Mouse (Mus musculus): ENCODE results near the gene Olfr221. TPM values are rescaled to one million over a fixed set of nuclear protein-coding genes. Genes with fewer than 3 reads are reported as not detected.

Gene Olfr221
- polyA plus RNA-seq, 1 experiment from 2014 or later: not detected

DNA sequence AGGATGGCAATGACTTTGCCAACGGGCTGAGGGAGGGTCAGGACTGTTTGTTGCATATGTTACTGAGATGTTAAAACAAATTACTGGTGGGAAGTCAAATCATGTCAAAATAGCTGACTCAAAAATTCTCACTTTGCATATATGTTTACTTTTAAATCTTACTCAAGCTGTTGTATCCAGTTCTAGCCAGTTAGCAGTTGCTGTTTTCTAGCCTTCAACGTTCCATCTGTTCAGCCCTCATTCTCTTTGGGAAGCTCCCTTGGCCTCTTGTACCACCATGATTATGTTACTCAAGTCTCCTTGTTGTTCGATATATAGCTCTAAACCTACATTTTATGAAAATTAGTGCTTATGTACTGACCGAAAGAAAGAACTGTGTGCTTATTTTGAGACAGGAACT, 15.9 kb downstream of the Olfr221 start:
- no peak overlapping the region for H3K4me3 ChIP-seq
- 86% methylated on average over 4 of the region's 4 CpGs for WGBS
- no peaks in the 10 kb centered on the region for H3K27me3 ChIP-seq (ENCODE audit: low read depth, poor library complexity, severe bottlenecking)
- H3K36me3 ChIP-seq: no peaks in the 10 kb centered on the region
- no peaks in the 10 kb centered on the region for H3K9me3 ChIP-seq (replicated peaks)
- DNase-seq (ENCODE audit: low spot score): no peak
- peaks cover 28% of the 10 kb centered on the region for H3K4me1 ChIP-seq
- no peak overlapping the region for H3K27ac ChIP-seq (replicated peaks)

DNA sequence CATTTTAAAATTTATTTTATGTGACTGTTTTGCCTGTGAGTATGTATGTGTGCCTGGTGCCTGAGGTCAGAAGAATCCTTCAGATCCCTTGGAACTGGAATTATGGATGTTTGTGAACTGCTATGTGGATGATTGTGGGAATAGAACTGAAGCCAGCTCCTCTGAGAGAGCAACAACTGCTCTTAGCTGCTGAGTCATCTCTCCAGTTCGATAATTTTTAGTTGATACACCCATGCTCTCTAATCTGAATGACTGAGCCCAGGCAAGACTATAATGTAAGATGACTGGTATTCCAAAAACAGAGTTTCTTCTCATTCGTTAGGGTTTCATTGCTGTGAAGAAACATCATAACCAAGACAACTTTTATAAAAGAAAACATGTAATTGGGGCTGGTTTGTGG, 18.1 kb downstream of the Olfr221 start:
- H3K9me3 ChIP-seq (replicated peaks): no peaks in the 10 kb centered on the region
- H3K27ac ChIP-seq (replicated peaks): peak overlapping the region; percentile 88; the same call in 1 of the 2 replicates
- H3K4me3 ChIP-seq: no peak overlapping the region
- no peaks in the 10 kb centered on the region for H3K27me3 ChIP-seq (ENCODE audit: low read depth, poor library complexity, severe bottlenecking)
- H3K4me1 ChIP-seq: peaks cover 42% of the 10 kb centered on the region
- no peak for DNase-seq (ENCODE audit: low spot score)
- H3K36me3 ChIP-seq: no peaks in the 10 kb centered on the region
- WGBS: 90% methylated on average over 2 of the region's 2 CpGs

DNA sequence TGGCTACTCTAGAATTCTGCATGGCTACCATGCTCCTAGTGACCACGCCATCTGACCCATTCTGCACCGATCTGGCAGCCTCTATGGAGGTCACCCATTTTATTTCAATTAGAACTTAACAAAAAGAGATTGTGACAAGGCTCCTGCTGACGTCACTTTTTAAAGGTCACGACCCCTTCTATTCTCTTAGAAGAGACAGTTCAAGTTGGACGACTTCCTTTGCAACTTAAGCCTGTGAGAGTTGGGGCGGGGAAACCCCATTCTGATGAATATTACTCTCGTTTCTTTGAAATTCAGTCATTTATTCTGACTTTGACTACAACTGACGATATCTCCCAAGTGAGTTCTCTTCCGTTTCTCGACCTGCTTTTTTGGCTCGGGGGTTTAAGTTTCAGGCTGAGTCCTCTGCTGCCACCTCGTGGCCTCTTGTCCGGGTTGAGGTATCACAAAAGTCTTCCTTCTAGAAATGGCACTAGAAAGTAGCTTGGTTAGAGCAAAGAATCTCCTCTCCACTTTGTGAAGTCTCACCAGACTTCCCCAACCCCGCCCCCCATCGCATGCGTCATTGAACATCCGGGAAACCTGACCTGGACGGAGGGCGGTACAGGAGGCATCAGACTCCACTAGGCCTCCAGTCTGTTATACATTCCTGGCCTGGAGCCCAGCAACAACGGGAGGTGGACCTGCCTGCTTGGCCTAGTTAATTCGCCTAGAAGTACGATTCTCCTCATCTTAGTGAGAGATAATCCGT, 19.4 kb downstream of the Olfr221 start:
- peak overlapping the region; percentile 88 for H3K27ac ChIP-seq (replicated peaks)
- H3K9me3 ChIP-seq (replicated peaks): no peaks in the 10 kb centered on the region
- no peaks in the 10 kb centered on the region for H3K27me3 ChIP-seq (ENCODE audit: low read depth, poor library complexity, severe bottlenecking)
- DNase-seq (ENCODE audit: low spot score): peak; percentile 91
- H3K4me1 ChIP-seq: peaks cover 55% of the 10 kb centered on the region
- H3K4me3 ChIP-seq: peak overlapping the region; percentile 45
- H3K36me3 ChIP-seq: peaks cover 4% of the 10 kb centered on the region; the same call in 1 of the 2 replicates
- WGBS: 4% methylated on average over 23 of the region's 23 CpGs

DNA sequence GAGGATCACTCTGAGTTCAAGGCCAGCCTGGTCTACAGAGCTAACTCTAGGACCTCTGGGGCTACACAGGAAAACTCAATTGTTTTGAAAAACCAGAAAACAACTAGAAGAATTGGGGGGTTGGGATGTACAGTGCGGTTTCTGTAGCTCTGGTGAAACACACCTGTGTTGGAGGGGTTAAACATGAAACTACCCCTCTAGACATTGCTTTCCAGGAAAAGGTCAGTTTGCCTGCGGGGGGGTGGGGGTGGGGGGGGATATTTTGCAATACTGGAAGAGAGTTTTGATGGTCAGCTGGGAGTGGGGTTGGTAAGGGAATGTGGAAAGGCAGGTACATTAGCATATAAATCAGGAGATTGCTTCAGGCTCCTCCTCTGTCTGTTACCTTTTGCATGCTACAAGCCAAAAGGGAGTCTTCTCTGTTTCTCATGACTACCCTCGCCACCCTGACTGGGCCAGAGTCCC, 20.0 kb downstream of the Olfr221 start:
- WGBS: 58% methylated on average over 3 of the region's 3 CpGs
- Histone ChIP-seq H3K4me3 (peak overlapping the region; percentile 45), H3K36me3 (peaks cover 4% of the 10 kb centered on the region; the same call in 1 of the 2 replicates), H3K9me3 (replicated peaks) (no peaks in the 10 kb centered on the region), H3K4me1 (peaks cover 60% of the 10 kb centered on the region), H3K27me3 (ENCODE audit: low read depth, poor library complexity, severe bottlenecking) (no peaks in the 10 kb centered on the region), H3K27ac (replicated peaks) (peak overlapping the region; percentile 88)
- DNase-seq (ENCODE audit: low spot score): no peak

DNA sequence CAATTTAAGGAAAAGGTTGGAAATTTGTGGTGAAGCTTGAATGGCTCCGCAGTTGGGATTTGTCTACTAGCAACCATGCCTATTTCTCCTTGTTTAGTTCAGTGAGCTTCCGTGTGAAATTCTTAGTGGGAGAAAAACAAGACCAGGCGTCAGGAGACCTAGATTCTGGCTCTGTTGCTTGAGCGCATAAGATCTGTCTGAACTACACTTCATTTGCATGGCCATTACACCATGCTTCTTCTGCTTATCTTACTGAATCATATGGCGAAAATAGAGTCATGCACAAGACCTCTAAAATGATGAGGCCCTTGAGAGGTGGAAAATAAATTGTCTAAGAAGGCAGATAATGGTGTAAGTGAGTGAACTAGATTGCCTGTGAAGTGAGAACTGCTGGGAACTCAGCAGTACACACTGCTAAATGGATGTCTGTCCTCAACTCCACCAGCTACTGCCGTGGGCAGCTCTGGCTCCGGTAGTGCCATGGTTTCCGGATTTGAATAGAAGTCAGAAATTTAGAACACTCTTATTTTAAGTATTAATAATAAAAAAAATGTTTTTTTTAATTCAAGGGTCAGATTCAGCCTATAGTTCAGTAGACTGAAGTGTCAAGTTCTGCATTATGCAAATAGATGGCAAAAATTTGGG, 20.6 kb downstream of the Olfr221 start:
- no peaks in the 10 kb centered on the region for H3K27me3 ChIP-seq (ENCODE audit: low read depth, poor library complexity, severe bottlenecking)
- DNase-seq (ENCODE audit: low spot score): no peak
- no peak overlapping the region for H3K4me3 ChIP-seq
- peaks cover 66% of the 10 kb centered on the region for H3K4me1 ChIP-seq
- H3K36me3 ChIP-seq: peaks cover 4% of the 10 kb centered on the region; the same call in 1 of the 2 replicates
- H3K9me3 ChIP-seq (replicated peaks): no peaks in the 10 kb centered on the region
- 92% methylated on average over 8 of the region's 8 CpGs for WGBS
- peak overlapping the region; percentile 98 for H3K27ac ChIP-seq (replicated peaks)

DNA sequence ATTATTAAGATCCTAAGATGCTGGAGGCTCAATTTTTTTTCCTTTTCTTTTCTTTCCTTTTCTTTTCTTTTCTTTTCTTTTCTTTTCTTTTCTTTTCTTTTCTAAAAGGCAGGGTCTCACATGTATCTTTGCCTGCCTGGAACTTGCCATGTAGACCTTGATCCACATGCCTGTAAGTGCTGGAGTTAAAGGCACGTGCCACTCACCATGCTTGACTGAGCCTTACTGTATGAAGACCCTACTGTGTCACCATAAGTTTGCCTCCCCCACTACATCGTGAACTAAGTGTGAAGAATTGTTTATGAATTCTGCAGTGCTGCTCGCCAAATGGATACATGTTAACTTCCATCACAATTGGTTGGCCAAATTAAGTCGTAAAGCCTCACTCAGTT, 21.1 kb downstream of the Olfr221 start:
- Histone ChIP-seq H3K4me3 (peak overlapping the region; percentile 59), H3K27ac (replicated peaks) (peak overlapping the region; percentile 98), H3K9me3 (replicated peaks) (no peaks in the 10 kb centered on the region), H3K27me3 (ENCODE audit: low read depth, poor library complexity, severe bottlenecking) (no peaks in the 10 kb centered on the region), H3K4me1 (peaks cover 72% of the 10 kb centered on the region), H3K36me3 (peaks cover 4% of the 10 kb centered on the region; the same call in 1 of the 2 replicates)
- DNase-seq (ENCODE audit: low spot score): no peak
- 81% methylated on average over 4 of the region's 4 CpGs for WGBS

DNA sequence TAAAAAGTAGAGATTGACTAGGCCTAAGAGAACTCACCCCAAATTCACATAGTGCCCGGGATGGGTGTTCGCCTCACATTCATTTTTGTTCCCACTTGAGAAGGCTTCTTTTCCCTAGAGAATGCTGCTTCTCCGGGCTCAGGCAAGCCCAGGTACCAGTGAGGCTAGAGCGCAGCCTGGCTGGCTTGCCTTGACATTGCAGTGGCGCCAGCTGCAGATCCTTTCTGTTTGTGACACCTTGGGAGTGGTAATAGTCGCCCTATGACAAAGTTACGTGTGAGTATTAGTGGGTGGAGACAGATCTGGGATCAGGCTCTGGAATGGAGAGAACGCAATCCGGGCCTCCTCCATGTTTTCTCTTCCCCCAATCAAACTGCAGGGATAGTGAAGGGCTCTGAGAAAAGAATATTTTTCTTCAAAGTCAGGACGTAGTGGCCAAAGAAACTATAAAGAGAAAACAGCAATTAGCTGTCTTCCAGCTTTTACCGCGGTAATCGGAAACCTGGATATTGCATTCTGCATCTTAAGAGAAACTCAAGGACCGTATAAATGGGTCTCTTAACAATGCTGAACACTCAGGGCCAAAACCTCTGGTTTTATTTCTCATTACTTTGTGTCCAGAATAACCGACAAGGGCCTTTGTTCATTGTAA, 21.6 kb downstream of the Olfr221 start, which contains the start of gene Zfp219:
Gene Zfp219 (minus strand): TSS at position 248 of the 652 bp plus-strand sequence.
- Histone ChIP-seq H3K4me3 (peak within 1 kb of the TSS; percentile 59), H3K4me1 (peaks cover 77% of the 10 kb centered on the region), H3K27me3 (ENCODE audit: low read depth, poor library complexity, severe bottlenecking) (no peaks in the 10 kb centered on the region), H3K9me3 (replicated peaks) (no peaks in the 10 kb centered on the region), H3K27ac (replicated peaks) (peak within 1 kb of the TSS; percentile 98), H3K36me3 (peaks cover 4% of the 10 kb centered on the region; the same call in 1 of the 2 replicates)
- WGBS: 11% methylated on average over 15 of the region's 15 CpGs
- peak; percentile 76 for DNase-seq (ENCODE audit: low spot score)

DNA sequence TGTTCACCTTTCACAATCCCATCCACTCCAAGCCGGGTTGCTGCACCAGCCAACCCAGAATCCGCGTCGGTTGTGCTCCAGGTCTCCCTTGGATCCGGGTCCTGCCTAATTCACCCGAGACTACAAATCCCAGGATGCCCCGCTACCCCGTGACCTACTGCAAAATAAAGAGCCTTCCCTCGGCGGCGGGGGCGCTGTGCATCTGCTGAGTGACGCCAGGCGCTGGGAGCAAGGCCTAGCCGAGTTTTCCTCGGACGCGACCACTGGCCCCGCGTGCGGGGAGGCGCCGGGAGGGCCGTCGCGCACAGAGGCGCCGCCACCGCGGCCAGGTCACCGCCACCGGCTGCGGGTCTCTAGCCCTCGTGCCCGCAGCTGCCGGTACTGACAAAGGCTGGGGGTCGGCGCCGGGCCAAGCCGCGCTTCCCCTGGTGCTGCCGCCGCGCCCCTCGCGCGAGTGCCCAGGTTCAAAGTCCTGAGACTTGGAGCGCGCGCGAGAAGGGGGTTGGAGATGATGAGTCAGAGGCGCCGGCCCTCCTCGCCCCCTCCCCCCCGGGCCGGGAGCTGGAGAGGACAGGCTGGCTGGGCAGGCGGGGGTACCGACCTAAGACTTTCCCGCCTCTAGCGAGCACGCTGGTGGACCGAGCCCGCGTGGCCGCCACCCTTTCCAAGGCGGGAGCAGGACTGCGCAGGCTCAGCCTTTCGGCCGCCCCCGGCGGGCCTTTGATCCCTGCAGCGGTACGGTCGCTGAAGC, 22.5 kb downstream of the Olfr221 start:
- H3K4me1 ChIP-seq: peaks cover 85% of the 10 kb centered on the region
- peak overlapping the region; percentile 98 for H3K27ac ChIP-seq (replicated peaks)
- WGBS: under 1% methylated on average over 73 of the region's 74 CpGs
- peak overlapping the region; percentile 59 for H3K4me3 ChIP-seq
- no peaks in the 10 kb centered on the region for H3K27me3 ChIP-seq (ENCODE audit: low read depth, poor library complexity, severe bottlenecking)
- peaks cover 4% of the 10 kb centered on the region; the same call in 1 of the 2 replicates for H3K36me3 ChIP-seq
- no peaks in the 10 kb centered on the region for H3K9me3 ChIP-seq (replicated peaks)
- peak; percentile 98 for DNase-seq (ENCODE audit: low spot score)

DNA sequence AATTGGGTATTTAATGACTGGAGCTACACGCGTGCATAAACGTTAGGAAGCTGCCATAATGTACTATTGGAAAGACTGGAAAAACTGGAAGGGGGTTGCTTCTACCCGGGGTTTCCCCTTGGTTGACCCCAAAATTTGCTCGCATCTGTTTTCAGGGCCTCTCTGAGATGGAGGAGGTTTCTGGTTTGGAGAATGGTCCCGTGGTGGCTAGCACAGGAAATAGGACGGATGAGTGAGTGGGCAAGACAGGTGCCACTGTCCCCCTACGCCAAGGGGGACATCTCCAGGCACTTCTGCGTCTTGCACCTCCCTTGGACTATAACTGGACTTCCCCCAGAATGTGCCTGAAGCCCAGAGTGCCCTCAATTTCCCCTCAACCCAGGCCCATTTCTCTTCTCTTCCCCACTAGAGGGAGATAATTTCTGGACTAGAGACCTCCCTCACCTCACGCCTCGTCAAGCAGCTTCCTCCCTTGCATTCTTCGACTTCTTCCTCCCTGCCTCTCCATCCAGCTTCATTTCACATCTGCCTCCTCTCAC, 23.1 kb downstream of the Olfr221 start:
- no peak for DNase-seq (ENCODE audit: low spot score)
- WGBS: 38% methylated on average over 12 of the region's 12 CpGs
- peaks cover 4% of the 10 kb centered on the region; the same call in 1 of the 2 replicates for H3K36me3 ChIP-seq
- H3K4me3 ChIP-seq: peak overlapping the region; percentile 59
- no peaks in the 10 kb centered on the region for H3K27me3 ChIP-seq (ENCODE audit: low read depth, poor library complexity, severe bottlenecking)
- peaks cover 85% of the 10 kb centered on the region for H3K4me1 ChIP-seq
- no peaks in the 10 kb centered on the region for H3K9me3 ChIP-seq (replicated peaks)
- peak overlapping the region; percentile 98 for H3K27ac ChIP-seq (replicated peaks)

DNA sequence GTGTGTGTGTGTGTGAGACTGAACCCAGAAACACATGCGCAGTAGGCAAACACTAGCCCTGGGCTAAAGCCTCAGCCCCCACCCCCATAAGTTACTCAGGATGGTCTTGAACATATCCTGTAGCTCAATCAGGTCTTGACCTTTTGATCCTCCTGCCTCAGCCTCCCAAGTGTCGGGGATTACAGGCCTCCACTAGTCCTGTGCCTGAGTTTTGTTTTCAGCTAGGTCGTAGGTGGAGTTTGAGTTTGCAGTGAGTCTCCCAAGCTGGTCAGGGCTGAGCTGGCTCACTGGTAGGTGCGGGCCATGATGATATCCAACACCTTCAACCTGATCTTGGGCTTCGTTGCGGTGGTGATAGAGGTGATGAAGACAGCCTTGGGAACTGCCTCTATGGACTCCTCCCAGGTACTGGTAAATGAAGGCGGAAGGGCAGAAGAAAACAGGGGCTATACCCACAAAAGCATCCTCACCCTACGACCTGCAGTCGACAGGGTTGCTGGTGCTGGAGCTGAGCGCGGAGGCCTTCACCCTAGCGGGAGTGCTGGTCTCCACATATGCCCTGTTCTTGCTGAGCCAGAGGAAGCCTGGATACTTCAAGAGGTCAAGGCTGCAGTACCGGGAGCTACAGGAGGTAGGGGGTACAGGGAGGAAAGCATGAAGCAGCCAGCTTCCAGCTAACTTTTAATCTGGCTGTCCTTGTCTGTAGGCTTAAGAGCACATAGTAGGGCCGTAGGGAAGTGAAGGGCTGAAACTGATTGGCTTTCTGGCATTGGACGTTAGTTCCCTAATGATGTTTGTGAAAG, 23.8 kb downstream of the Olfr221 start:
- Histone ChIP-seq H3K27ac (replicated peaks) (peak overlapping the region; percentile 98), H3K36me3 (peaks cover 4% of the 10 kb centered on the region; the same call in 1 of the 2 replicates), H3K4me3 (peak overlapping the region; percentile 59), H3K27me3 (ENCODE audit: low read depth, poor library complexity, severe bottlenecking) (no peaks in the 10 kb centered on the region), H3K4me1 (peaks cover 80% of the 10 kb centered on the region), H3K9me3 (replicated peaks) (no peaks in the 10 kb centered on the region)
- peak; percentile 18 for DNase-seq (ENCODE audit: low spot score)
- WGBS: 89% methylated on average over 15 of the region's 15 CpGs

DNA sequence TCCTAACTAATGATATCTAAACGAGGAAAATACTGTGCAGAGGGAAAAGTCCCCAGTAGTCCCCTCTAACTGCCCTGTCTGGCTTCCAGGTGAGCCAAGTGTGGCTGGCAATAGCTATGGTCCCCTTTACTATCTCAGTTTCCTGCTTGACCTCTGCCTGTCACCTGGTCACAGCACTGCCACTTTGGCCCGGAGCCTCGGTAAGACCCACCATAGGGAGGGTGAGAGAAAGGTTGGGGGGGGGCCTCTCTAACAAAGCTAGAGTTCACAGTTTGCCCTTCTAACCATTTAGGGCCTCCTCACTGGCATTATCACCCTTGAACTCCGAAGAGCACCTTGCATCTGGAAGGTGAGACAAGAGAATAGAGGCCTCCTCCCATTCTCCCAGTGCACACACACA, 24.6 kb downstream of the Olfr221 start:
- no peak for DNase-seq (ENCODE audit: low spot score)
- Histone ChIP-seq H3K27me3 (ENCODE audit: low read depth, poor library complexity, severe bottlenecking) (no peaks in the 10 kb centered on the region), H3K27ac (replicated peaks) (no peak overlapping the region), H3K9me3 (replicated peaks) (no peaks in the 10 kb centered on the region), H3K4me3 (no peak overlapping the region), H3K4me1 (peaks cover 80% of the 10 kb centered on the region), H3K36me3 (peaks cover 4% of the 10 kb centered on the region; the same call in 1 of the 2 replicates)
- WGBS: 86% methylated on average over 4 of the region's 4 CpGs

Data from midbrain, embryonic 10.5 days (tissue).